In the genomic region with DNA sequence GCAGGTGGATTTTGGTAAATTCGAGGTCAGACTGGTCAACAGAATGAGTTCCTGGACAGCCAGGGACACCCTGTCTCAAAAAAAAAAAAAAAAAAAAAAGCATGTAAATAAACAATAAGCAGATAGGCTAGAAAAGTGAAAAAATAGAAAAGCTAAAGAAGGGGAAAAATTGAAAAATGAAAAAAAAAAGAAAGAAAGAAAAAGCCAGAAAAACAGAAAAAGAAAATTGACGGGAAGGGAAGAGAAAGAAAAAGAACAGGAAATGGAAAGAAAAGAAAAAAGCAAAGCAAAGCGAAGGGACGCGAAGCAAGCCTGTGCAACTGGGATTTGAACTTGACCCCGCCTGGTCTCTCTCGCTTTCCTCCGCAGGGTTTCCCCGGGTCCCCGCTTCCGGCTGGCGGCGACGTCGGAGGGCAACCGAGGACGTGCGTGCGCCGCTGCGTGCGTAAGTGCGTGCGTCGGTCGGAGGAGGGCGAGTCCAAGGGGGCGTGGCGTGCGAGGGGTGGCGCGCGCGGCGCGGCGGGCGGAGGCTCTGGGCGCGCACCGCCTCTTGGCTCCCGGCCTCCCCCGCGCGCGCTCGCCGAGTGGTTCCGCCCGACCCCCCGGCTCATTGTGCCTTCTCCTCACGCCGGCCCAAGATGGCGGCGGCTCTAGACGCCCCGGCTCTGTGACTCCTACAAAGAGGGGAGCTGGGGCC, we compare ENCODE assay signal across 8 mouse cellular contexts. TPM values are rescaled to one million over a fixed set of nuclear protein-coding genes. Genes with fewer than 3 reads are reported as not detected.
DNase-seq lines count a peak whose midpoint lies in the region; ATAC-seq and TF ChIP-seq lines count a peak whose summit lies in the region.

A gene (plus strand): TSS at position 613 of the 697 bp plus-strand sequence.

- H3K36me3 ChIP-seq in E14TG2a.4 (ENCODE audit: insufficient read depth, low read length): peaks cover 30% of the 10 kb centered on the region; the same call in 1 of the 2 replicates
- H3K36me3 ChIP-seq in forebrain, embryonic 13.5 days (ENCODE audit: poor library complexity, severe bottlenecking): no peaks in the 10 kb centered on the region
- H3K36me3 ChIP-seq in liver, postnatal 0 days (replicated peaks; ENCODE audit: insufficient read depth, low read length): no peaks in the 10 kb centered on the region
- H3K36me3 ChIP-seq in neural tube, embryonic 14.5 days (ENCODE audit: control insufficient read depth, insufficient read depth, low read length): no peaks in the 10 kb centered on the region

- peak; percentile 94 for DNase-seq in c-Kit-positive CD71-positive TER-119-positive erythroid progenitor cells, embryonic 14.5 days (ENCODE audit: low spot score)
- DNase-seq in heart, postnatal 10 days: peak; percentile 99
- DNase-seq in large intestine, adult 2 months (ENCODE audit: low read depth, low spot score): no peak
- peak; percentile 99 for DNase-seq in liver, postnatal 0 days
- DNase-seq in testis, postnatal 10 days (ENCODE audit: low spot score): peak; percentile 99

- peaks cover 63% of the 10 kb centered on the region for H3K4me1 ChIP-seq in E14TG2a.4 (replicated peaks; ENCODE audit: low read depth, low read length)
- H3K4me1 ChIP-seq in forebrain, embryonic 13.5 days: peaks cover 55% of the 10 kb centered on the region
- H3K4me1 ChIP-seq in liver, postnatal 0 days (ENCODE audit: insufficient read depth): peaks cover 54% of the 10 kb centered on the region
- H3K4me1 ChIP-seq in neural tube, embryonic 14.5 days (ENCODE audit: control insufficient read depth, insufficient read depth, low read length): peaks cover 27% of the 10 kb centered on the region

- TF ChIP-seq EP300 in liver, postnatal 0 days (IDR thresholded peaks at IDR 0.05; ENCODE audit: low read depth): no peak

- peak within 1 kb of the TSS; percentile 100 for H3K4me2 ChIP-seq in forebrain, embryonic 13.5 days
- peak within 1 kb of the TSS; percentile 91 for H3K4me2 ChIP-seq in liver, postnatal 0 days (ENCODE audit: low read depth, low read length)
- H3K4me2 ChIP-seq in neural tube, embryonic 14.5 days (ENCODE audit: low read depth, low read length): peak within 1 kb of the TSS; percentile 89

- peak; percentile 91 for ATAC-seq in forebrain, embryonic 13.5 days
- ATAC-seq in liver, postnatal 0 days: peak; percentile 91
- ATAC-seq in neural tube, embryonic 14.5 days (ENCODE audit: low read depth): peak; percentile 90

- no peak for TF ChIP-seq CTCF in E14TG2a.4 (conservative IDR thresholded peaks at IDR 0.05; ENCODE audit: low read length)
- TF ChIP-seq CTCF in liver, postnatal 0 days (IDR thresholded peaks at IDR 0.05; ENCODE audit: low read depth): no peak

- no peaks in the 10 kb centered on the region for H3K9me3 ChIP-seq in E14TG2a.4 (ENCODE audit: low read length)
- H3K9me3 ChIP-seq in forebrain, embryonic 13.5 days (replicated peaks): no peaks in the 10 kb centered on the region
- H3K9me3 ChIP-seq in liver, postnatal 0 days (ENCODE audit: low read length): no peaks in the 10 kb centered on the region
- H3K9me3 ChIP-seq in neural tube, embryonic 14.5 days (ENCODE audit: control insufficient read depth, low read length): no peaks in the 10 kb centered on the region

- H3K27ac ChIP-seq in forebrain, embryonic 13.5 days: peak within 1 kb of the TSS; percentile 80
- peak within 1 kb of the TSS; percentile 91 for H3K27ac ChIP-seq in liver, postnatal 0 days (ENCODE audit: low read depth)
- peak within 1 kb of the TSS; percentile 89 for H3K27ac ChIP-seq in neural tube, embryonic 14.5 days (ENCODE audit: low read depth, low read length)

- intact Hi-C loops in heart, postnatal 10 days (cut with DNase I): no loop called here

- no peaks in the 10 kb centered on the region for H3K27me3 ChIP-seq in E14TG2a.4 (ENCODE audit: insufficient read depth, low read length)
- no peaks in the 10 kb centered on the region for H3K27me3 ChIP-seq in forebrain, embryonic 13.5 days
- no peaks in the 10 kb centered on the region for H3K27me3 ChIP-seq in liver, postnatal 0 days (ENCODE audit: insufficient read depth, low read length)
- no peaks in the 10 kb centered on the region for H3K27me3 ChIP-seq in neural tube, embryonic 14.5 days (ENCODE audit: control insufficient read depth, insufficient read depth, low read length)

- H3K4me3 ChIP-seq in E14TG2a.4 (replicated peaks; ENCODE audit: low read length): peak within 1 kb of the TSS; percentile 91
- peak within 1 kb of the TSS; percentile 97 for H3K4me3 ChIP-seq in forebrain, embryonic 13.5 days
- peak within 1 kb of the TSS; percentile 99 for H3K4me3 ChIP-seq in liver, postnatal 0 days (ENCODE audit: low read depth, low read length)
- H3K4me3 ChIP-seq in neural tube, embryonic 14.5 days (ENCODE audit: low read depth, low read length): peak within 1 kb of the TSS; percentile 95

- peak within 1 kb of the TSS; percentile 96 for H3K9ac ChIP-seq in forebrain, embryonic 13.5 days
- peak within 1 kb of the TSS; percentile 98 for H3K9ac ChIP-seq in liver, postnatal 0 days (replicated peaks)
- peak within 1 kb of the TSS; percentile 97 for H3K9ac ChIP-seq in neural tube, embryonic 14.5 days (replicated peaks; ENCODE audit: low read depth, low read length)

- WGBS in forebrain, embryonic 13.5 days: 1% methylated on average over 51 of the region's 57 CpGs
- under 1% methylated on average over 57 of the region's 57 CpGs for WGBS in large intestine, adult 2 months
- 2% methylated on average over 27 of the region's 57 CpGs for WGBS in liver, postnatal 0 days (ENCODE audit: insufficient replicate concordance)
- 1% methylated on average over 41 of the region's 57 CpGs for WGBS in neural tube, embryonic 14.5 days

RNA-seq across cellular contexts. Expression of the gene that starts here (rescaled TPM):
- polyA plus RNA-seq in forebrain, embryonic 13.5 days (2015; fragmentation: Nextera tagmentation; extraction: Ambion mirVana): 19.9 and 21.1 TPM in 2 replicates
- total RNA-seq in heart, postnatal 10 days (2021): 10 to 100 TPM; 66.3 to 67.6 TPM
- 20.0 and 29.6 TPM in 2 replicates for polyA plus RNA-seq in large intestine, adult 2 months (2012; rRNA removed)
- polyA plus RNA-seq in liver, postnatal 0 days (2015; fragmentation: Nextera tagmentation; extraction: Ambion mirVana): 4.6 TPM in 2 replicates
- 23.6 and 27.3 TPM in 2 replicates for polyA plus RNA-seq in neural tube, embryonic 14.5 days (2014; fragmentation: Nextera tagmentation; extraction: Ambion mirVana)
